Mouse (Mus musculus) megakaryocyte progenitor cell, adult 5-6 weeks (primary cell): Measurements from ENCODE around the gene Nhsl1. TPM values are rescaled to one million over a fixed set of nuclear protein-coding genes. Genes with fewer than 3 reads are reported as not detected.

Experiments
- ATAC-seq: replicated peaks from 2 replicates; pipeline ENCODE4 v1.8.0; 2016; ENCODE audit warnings: mild to moderate bottlenecking, moderate TSS enrichment, inconsistent platforms; ENCODE audit not compliant: poor library complexity
- total RNA-seq, 2 experiments: library from RNA; stranded (forward) in 1 of 2; stranded (reverse) in 1 of 2; fragments of 157-497, 149-512 nt in 1 of 2; fragments of 200-1000 nt in 1 of 2; gene quantifications; 2 replicates each; pipeline versions ENCODE4 v1.2.3 to v1.2.4; 2015 to 2017

The Nhsl1 gene
- total RNA-seq, 2 experiments from 2014 or later: 0.25 to 2.5 TPM

DNA sequence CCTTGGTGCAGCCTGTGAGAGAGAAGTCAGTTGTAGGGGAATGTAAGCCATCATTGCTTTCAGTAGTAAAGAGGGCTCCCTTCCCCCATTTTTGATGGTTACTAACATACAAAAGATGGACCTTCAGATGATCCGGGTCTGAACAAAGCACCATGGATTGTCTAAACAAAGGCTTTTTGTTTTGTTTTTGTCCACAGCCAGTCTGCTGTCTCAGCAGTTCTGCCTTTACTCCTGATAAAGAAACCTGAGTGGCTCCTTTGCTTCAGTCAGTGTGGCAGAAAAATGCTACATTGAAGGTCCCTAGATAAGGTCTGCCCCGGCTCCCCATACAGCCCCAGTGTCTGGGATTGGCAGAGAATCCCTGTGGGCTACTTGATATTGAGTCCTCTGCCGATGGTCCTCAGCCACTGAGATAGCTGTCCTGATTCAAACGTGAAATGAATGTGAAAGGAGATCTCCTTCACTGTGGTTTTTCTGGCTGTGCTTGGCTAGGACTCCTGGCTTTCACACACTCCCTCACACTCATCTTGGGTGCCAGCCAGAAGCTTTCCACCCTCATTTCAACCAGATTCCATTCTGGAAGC lies 163.9 kb downstream of the Nhsl1 start:
- no peak for ATAC-seq

DNA sequence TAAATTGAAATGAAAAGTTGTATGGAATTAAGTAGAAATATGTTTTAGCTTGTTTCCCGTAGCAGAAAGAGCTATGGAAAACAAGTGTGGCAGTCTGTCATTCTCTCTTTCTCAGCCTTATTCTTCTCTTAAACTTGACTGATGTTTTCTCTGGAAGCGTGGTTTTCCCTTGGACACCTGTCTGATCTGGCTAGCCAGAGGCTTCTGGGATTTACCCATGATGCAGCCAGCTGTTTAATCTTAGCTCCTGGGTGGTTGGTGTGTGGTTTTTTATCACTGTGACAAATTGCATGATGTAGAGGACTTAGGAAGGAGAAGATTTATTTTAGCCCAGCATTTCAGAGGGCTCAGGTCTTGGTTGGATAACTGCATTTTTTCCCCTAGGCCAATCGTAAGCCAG lies 164.9 kb downstream of the Nhsl1 start:
- ATAC-seq: no peak

DNA sequence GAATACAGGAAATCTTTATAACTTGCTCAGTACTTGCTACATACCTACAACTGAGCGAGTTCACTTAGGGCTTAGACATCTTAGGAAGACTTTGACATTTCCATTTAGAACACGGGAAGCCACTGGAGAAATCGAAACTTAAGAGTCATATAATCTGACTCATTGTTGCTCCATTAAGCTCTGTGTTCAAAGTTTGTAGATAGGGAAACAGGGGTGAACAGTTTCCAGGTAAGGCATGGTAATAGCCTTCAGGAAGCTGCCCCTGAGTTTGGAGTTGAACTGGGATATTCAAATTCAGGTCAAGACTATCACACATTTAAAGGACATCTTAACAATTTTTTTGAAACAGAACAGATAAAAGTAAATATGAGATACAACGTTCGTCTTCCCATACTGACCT lies 165.9 kb downstream of the Nhsl1 start:
- no peak for ATAC-seq

DNA sequence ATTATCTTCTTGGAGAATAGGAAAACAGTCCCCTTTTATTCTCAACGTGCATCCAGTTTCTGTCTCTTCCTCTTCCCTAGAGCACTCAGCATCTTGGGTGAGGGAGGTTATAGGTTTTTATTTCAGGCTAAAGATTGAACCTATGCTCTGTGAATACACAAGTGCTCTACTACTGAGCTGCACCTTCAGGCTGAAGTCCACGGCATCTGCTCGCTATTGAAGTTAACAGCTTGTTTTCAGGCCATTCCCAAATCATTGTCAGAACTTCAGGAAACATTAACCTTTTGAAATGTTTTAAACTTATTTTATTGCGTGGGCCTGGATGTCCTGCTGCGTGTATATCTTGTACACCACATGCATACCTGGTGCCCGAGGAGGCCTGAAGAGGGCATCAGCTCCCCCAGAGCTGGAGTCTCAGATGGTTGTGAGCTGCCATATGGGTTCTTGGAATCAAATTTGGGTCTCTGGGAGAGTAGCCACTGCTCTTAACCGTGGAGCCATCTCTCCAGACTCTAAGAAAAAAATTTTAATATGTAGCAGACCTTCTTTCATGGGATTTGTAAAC lies 169.5 kb downstream of the Nhsl1 start:
- no peak for ATAC-seq

DNA sequence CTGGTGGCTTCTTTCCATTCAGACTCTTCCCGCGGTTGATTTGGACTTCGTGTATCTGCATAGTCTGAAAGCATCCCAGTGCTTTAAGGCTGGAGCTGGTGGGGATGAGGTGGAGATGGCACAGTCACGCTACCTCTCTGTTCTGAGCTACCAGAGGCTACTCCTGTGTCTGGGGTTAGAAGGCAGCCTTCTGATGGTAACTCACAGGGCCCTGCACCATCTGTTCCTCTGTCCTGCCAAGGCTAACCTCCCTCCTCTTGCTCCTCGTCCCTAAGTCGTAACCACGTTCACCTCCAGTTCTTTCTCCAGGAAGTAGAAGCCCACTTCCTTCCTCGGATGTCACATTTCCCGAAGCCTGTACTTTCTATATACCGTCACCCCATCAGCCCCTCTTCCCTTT lies 171.2 kb downstream of the Nhsl1 start:
- no peak for ATAC-seq

DNA sequence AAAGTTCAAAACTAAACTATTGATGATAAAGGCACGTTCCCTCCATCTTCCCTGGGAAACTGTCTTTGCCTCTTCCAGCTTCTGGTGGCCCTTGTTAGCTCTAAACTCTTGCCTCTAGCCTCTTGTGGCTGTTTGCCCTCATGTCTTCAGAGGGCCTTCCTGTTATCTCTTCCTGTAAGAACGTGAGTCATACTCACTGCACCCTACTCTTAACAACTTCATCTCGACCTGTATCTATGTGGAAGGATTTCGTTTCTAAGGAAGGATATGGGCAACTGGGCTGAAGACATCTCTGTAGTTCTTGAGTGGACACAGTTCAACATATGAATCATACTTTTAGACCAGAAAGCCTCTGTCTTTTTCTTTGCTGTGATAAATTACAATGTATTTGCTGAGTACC lies 173.2 kb downstream of the Nhsl1 start:
- ATAC-seq: 0 out of 2 replicates have a peak, but pooled peaks have one; percentile 31

DNA sequence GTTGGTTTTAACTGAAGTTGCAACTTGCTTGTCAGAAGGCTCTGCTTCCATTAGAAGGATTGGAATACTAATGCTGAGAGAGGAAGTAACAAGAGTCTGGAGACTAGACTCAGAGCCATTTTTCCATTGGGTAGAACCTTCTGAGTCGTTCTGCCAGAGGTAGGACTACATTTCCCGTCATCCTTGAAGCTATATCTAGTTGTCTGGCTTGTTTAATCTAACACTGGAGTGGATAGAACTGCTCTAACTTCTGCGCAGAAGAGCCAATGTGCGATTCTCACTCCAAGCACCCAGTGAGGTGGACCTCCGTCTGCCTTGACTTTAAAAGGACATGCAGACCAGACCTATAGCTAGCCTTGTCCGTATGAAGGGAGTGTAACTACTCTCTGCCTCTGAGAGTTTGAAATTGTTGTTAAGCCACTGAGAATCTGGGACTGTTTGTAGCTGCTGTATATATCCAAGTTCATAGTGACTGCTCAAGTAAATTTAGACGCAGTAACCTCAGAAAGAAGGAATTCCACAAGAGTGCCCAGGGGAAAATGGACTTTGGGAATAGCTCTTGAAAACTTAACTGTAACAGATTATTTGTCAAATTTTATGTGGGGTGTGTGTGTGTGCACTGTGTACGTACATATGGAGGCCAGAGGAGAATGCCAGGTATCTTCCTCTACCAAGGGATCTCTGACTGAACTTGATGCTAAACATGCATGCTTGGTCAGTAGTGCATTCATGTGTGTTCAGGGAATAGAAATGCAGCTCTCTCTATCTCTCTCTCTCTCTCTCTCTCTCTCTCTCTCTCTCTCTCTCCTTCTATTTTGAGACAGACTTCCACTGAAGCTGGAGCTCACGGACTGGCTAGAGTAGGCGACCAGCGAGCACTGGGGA lies 174.5 kb downstream of the Nhsl1 start:
- no peak for ATAC-seq

DNA sequence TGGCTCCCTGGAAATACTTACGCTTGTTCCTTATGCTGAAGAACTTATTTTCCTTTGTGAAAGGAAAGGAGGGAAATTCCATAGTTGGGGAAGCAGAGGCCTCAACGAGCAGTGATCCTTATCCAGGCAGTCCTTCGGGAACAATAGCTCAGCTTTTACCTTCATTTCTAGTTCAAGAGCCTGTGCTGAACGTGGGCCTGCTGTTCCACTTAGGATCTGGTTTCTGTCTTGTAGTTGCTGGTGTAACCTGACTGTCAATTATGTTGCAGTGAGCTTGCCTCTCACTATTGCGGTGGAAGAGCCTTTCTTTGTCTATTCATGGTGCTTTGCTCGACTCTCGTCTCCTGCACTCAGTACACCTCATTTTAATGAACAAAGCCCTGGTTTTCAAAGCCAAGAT lies 175.5 kb downstream of the Nhsl1 start:
- ATAC-seq: no peak

DNA sequence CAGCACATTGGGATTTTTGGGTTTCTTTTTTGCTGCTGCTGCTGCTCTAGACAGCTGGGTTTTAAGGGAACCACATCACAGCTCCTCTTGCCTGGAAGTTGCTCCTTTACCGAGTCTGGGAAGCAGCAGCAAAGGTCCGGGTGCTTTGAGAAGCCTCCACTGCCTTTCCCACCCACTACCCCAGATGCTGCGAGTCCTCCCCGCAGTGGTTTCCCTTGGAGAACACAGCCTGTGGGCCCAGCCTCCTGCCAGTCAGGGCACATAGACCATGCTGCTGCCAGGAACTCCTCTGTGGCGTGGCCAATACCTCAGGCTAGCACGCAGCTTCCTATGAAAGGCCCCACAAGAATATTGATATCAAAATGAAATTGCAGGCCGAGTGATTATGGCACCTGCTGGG lies 178.3 kb downstream of the Nhsl1 start:
- ATAC-seq: no peak

DNA sequence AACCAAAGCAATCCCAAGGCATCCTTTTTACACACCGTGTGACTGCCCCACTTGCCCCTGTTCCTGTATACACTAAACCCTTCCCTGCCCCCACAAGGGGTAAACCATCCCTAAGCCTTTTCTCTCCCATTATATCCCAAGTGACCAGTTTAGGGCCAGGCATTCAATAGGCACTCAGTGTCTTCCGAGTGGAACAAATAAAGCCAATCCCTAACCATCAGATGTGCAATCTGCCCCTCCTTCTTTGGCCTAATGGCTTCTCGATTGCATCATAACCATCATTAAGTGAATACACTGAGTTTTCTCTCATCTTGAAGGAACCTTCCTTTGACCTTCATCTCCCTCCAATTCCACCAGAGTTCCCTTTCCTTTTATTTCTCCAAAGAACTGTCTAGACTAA lies 183.2 kb downstream of the Nhsl1 start:
- no peak for ATAC-seq

DNA sequence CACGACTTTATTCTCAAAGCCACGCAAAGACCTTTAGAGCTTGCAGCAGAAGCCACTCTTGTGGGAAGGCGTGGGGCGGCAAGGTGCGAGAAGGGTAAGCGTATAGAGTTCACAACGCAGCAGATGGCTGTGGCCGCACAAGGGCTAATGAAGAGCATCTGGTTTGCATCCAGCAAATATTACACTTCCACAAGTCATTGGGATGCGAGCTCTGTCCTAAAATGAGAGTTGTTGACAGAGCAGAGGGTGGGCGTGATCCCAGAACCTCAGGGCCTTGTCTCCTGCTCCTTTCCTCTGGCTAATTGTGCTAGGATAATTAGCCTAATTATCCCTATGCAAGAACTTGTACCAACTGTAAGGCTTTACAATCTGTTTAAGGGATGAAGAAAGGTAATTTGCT lies 186.9 kb downstream of the Nhsl1 start:
- no peak for ATAC-seq

DNA sequence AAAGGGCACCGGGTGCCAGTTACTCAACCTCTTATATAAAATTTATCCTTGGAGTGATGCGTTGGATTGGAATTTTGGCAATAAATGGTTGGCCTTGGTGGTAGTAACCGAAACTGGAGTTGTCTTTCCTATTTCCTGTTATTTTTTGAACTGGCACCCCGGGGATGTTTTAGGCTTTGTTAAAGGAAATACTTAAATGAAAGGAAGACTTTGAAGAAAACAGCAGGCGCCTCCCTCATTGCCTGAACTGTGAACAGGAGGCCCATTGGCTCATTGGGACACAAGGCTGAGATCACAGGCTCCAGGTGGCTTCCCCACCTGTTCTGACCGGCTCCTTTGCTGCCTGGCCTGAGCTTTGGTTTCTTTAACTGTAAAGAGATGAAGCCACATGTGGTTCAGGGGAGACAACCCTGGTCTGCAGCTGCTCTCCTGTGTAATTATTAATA lies 187.7 kb downstream of the Nhsl1 start:
- ATAC-seq: no peak

DNA sequence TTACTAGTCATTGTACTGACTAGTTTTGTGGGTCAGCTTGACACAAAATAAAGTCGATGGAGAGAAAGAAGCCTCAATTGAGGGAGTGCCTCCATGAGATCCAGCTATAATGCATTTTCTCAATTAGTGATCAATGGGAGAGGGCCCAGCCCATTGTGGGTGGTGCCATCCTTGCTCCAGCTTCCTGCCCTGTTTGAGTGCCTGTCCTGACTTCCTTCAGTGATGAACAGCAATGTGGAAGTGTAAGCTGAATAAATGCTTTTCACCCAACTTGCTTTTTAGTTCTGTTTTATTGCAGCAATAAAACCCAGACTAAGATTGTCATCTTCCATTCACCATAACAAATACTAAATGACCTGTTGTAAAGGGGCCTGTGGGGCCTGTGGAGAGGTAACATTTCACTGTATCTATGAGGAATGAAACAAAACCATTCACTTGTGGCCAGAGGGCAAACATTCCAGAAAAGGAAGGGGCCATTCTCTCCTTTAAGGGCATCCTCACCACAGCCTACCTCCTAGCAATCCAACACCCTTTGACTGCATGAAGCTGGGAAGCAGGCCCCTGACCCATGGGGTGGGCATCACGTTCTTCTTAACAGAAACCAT lies 189.2 kb downstream of the Nhsl1 start:
- no peak for ATAC-seq

DNA sequence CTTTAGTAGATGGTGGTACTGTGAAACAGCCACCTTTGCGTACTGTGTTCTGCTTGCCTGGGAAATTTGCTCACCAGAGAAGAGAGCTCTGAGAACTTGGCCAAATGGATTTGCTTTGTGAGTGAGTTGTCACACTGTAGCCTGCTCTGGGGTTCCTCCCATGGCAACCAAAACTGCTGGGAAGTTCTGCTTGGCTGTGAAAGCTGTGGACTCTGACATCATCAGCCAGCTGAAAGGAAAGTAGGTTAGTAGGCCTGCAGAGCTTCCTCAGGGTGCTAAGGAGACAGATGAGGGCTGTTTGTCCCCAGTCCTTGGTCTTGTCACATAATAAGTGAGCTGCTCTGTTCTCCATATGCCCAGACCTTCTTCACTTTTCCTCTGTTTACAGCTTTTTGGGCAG lies 189.8 kb downstream of the Nhsl1 start:
- ATAC-seq: no peak

DNA sequence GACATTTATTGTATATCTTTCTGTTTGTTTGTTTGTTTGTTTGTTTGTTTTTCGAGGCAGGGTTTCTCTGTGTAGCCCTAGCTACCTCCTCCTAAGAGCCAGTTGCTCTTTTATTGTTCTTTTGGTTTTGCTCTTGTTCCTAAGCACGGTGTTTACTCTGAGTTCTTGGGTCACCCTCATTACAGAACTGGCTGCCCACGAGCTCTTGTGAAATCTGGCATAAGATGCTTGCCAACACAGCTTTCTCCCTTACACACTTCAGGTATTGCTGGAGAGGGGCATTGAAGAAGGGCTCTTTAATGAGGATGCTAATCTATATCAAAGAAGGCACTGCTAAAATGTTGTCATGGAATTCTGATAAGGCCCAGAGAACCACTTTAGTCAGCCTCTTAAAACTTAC lies 191.9 kb downstream of the Nhsl1 start:
- no peak for ATAC-seq

DNA sequence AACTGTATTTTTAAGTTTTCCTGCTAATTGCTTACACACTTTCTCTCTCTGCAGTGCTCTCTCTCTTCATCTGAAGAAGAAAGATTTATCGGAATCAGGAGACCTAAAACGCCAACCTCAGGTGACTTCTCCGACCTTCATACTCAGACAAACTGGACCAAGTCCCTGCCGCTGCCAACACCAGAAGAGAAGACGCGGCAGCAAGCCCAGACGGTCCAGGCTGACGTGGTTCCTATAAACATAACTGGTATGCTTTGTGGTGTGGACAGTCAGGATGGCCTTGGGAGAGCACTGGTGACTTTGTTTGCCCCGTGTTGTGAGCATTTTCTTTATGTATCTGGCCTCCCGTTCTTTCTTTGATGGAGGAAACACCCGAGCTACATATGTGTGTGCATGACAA lies 192.7 kb downstream of the Nhsl1 start:
- ATAC-seq: no peak

DNA sequence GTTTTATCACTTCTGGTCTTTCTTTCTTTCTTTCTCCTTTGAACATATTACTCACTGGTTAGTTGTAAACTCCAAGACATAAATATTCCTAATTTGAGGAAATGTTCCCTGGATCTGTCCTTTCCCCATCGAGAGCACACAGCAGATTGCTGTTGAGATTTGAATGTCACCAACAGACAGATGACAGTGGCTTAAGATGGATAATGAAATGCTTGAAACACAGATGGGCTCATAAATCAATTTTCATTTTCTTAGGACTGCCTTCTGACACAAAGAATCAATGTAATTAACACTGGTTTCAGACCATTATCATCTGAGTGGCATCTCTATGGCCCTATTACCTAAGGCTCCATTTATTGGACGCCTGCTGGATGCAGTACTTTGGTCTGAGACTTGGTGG lies 203.8 kb downstream of the Nhsl1 start:
- ATAC-seq: no peak

DNA sequence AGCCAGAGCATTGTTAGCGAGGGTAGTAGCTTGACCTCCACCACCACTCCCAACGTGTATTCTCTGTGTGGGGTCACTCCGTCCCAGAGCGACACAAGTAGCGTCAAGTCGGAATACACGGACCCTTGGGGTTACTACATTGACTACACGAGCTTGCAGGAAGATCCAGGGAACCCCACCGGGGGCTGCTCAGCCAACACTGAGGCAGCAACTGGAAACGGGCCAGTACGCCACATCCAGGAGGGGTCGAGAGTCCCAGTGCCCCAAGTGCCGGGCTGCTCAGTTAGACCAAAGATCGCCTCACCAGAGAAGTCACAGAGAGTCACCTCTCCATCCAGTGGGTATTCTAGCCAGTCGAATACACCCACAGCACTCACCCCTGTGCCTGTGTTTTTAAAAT lies 206.5 kb downstream of the Nhsl1 start:
- ATAC-seq: no peak

DNA sequence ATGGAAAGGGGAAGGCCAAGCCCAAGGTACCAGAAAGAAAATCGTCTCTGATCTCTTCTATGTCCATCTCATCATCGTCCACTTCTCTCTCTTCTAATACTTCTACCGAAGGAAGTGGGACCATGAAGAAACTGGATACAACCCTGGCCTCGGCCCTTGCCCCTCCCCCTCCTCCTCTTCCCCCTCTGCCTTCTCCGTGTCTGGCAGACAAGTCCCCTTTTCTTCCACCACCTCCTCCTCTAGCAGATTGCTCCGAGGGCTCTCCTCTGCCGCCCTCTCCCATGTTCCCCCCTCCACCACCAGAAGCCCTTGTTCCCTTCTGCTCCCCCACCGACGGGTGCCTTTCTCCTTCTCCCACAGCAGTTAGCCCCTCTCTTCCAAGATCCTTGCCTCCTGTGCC lies 206.9 kb downstream of the Nhsl1 start:
- ATAC-seq: no peak

DNA sequence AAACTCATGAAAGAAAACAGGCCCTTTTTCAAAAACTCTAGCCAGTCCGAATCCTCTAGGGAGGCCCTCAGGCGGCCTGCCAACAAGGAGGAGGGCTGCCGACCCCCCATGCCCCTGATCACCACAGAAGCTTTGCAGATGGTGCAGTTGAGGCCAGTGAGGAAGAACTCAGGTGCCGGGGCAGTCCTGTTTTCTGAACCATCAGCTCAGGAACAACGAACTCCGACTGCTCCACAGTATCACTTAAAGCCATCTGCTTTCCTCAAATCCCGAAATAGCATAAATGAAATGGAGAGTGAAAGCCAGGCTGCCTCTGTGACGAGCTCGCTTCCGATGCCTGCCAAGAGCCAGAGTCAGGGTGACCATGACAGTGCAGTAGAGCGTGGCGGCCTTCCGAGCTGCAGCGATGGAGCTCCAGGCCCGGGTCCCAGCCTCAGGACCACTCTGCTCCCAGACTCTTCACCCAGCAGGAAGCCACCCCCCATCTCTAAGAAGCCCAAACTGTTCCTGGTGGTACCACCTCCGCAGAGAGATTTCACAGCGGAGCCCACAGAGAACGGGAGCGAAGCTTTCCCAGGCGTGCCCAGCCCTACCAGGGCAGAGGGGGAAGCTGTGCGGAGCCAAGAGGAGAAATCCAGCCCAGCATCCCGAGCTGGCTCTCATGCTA lies 207.5 kb downstream of the Nhsl1 start:
- no peak for ATAC-seq
